Mouse (Mus musculus) myocyte (in vitro differentiated cells): ENCODE data around the gene Atf6. TPM values are rescaled to one million over a fixed set of nuclear protein-coding genes. Genes with fewer than 3 reads are reported as not detected.
A peak's percentile ranks its signal among the peaks of the same experiment; 100 is the strongest.

Source experiments
- H3K27me3 ChIP-seq: one replicate; pipeline ENCODE4 v1.6.1; 2011; ENCODE audit not compliant: control insufficient read depth, insufficient read depth, insufficient read length
- H3K36me3 ChIP-seq: one replicate; pipeline ENCODE4 v1.6.1; 2011; ENCODE audit not compliant: control insufficient read depth, insufficient read depth
- H3K4me2 ChIP-seq: one replicate; pipeline ENCODE4 v1.6.1; 2011; ENCODE audit warnings: low read depth, control low read depth
- H3K4me3 ChIP-seq: one replicate; pipeline ENCODE4 v1.5.1; 2011; ENCODE audit warnings: mild to moderate bottlenecking, control low read depth, moderate library complexity
- H3K79me2 ChIP-seq: one replicate; pipeline ENCODE4 v1.6.1; 2011; ENCODE audit not compliant: control insufficient read depth, insufficient read depth
- H3ac ChIP-seq: one replicate; pipeline ENCODE4 v1.6.1; 2011; ENCODE audit not compliant: control insufficient read depth, insufficient read length
- CEBPB ChIP-seq: IDR thresholded peaks from 2 replicates; pipeline ENCODE4 v1.6.1; 2011; ENCODE audit warnings: mild to moderate bottlenecking, moderate library complexity; ENCODE audit not compliant: poor library complexity, insufficient read depth, severe bottlenecking
- E2F4 ChIP-seq: IDR thresholded peaks from one replicate; pipeline ENCODE4 v1.6.1; 2011; ENCODE audit warnings: mild to moderate bottlenecking, control low read depth, moderate library complexity; ENCODE audit not compliant: insufficient read depth
- MAX ChIP-seq: IDR thresholded peaks from one replicate; pipeline ENCODE4 v1.6.1; 2011; ENCODE audit warnings: low read depth, mild to moderate bottlenecking, control low read depth
- MYOD1 ChIP-seq, 3 experiments: IDR thresholded peaks; one replicate each; pipeline ENCODE4 v1.6.1; 2011; ENCODE audit warnings: control low read depth in 2 of 3, low read depth in 2 of 3, mild to moderate bottlenecking in 2 of 3, moderate library complexity in 1 of 3; ENCODE audit not compliant: insufficient read length in 2 of 3, control insufficient read depth in 1 of 3
- MYOG ChIP-seq, 3 experiments: IDR thresholded peaks; one replicate each; pipeline ENCODE4 v1.6.1; 2011; ENCODE audit warnings: control low read depth in 2 of 3, low read depth in 2 of 3, mild to moderate bottlenecking in 2 of 3; ENCODE audit not compliant: insufficient read length in 2 of 3, control insufficient read depth in 1 of 3, insufficient read depth in 1 of 3
- POLR2A ChIP-seq: IDR thresholded peaks from one replicate; pipeline ENCODE4 v1.6.1; 2011; ENCODE audit warnings: low read depth, mild to moderate bottlenecking, control low read depth, moderate library complexity; ENCODE audit not compliant: insufficient read length
- POLR2AphosphoS2 ChIP-seq: IDR thresholded peaks from one replicate; pipeline ENCODE4 v1.6.1; 2011; ENCODE audit warnings: low read depth, control low read depth; ENCODE audit not compliant: insufficient read length
- REST ChIP-seq: IDR thresholded peaks from one replicate; pipeline ENCODE4 v1.6.1; 2011; ENCODE audit warnings: mild to moderate bottlenecking, control low read depth, moderate library complexity; ENCODE audit not compliant: insufficient read depth, insufficient read length
- SRF ChIP-seq: IDR thresholded peaks from one replicate; pipeline ENCODE4 v1.6.1; 2011; ENCODE audit warnings: low read depth; ENCODE audit not compliant: control insufficient read depth, insufficient read length
- TCF12 ChIP-seq: IDR thresholded peaks from one replicate; pipeline ENCODE4 v1.6.1; 2011; ENCODE audit warnings: mild to moderate bottlenecking, control low read depth; ENCODE audit not compliant: poor library complexity, insufficient read depth, severe bottlenecking
- TCF3 ChIP-seq: IDR thresholded peaks from one replicate; pipeline ENCODE4 v1.6.1; 2011; ENCODE audit warnings: low read depth, control low read depth; ENCODE audit not compliant: insufficient read length
- USF1 ChIP-seq: IDR thresholded peaks from one replicate; pipeline ENCODE4 v1.6.1; 2011; ENCODE audit warnings: low read depth, mild to moderate bottlenecking, control low read depth, moderate library complexity
- polyA plus RNA-seq: library from polyadenylated mRNA; unstranded; fragments of >200 nt; fragmentation: generic; extraction: Trizol; gene quantifications from one replicate; pipeline ENCODE4 v1.2.1, GENCODE M21; 2012; ENCODE audit warnings: missing spikeins

The Atf6 gene
- polyA plus RNA-seq, 1 experiment, result 40.2 TPM

DNA sequence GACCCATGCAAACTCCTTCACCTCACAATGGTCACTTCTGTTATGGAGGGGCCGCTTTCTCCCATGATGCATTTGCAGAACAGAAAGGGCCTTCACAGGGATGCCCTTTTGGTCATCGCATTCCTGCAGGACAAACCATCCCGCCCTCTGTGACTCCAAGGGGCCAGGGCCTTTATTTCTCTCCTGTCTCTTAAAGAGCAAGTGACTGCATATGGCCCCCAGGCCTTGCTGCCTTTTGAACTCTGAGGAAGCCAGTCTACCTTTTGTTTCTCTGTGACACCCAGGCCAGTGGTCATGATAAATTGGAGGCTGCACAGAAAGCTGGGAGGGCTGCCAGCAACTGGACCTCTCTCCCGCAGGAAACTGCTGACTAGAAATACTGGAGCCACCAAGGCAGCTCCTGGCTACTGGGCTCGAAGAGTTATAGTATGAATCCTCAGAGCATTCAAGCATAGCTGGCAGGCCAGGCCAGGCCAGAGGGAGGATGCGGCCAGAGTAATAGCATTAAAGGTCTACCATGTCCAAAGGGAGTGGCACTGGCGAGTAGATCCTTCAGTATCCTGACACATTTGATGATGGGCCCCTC is 169.7 kb downstream of the Atf6 start:
- H3K4me2 ChIP-seq, result no peak overlapping the region
- no peak for TF ChIP-seq MAX
- TF ChIP-seq SRF, result no peak
- TF ChIP-seq E2F4, result no peak
- TF ChIP-seq POLR2A, result no peak
- no peak for TF ChIP-seq CEBPB
- no peak overlapping the region for H3K4me3 ChIP-seq
- no peaks in the 10 kb centered on the region for H3K36me3 ChIP-seq
- no peaks in the 10 kb centered on the region for H3K27me3 ChIP-seq
- no peak overlapping the region for H3ac ChIP-seq
- H3K79me2 ChIP-seq, result no peaks in the 10 kb centered on the region

DNA sequence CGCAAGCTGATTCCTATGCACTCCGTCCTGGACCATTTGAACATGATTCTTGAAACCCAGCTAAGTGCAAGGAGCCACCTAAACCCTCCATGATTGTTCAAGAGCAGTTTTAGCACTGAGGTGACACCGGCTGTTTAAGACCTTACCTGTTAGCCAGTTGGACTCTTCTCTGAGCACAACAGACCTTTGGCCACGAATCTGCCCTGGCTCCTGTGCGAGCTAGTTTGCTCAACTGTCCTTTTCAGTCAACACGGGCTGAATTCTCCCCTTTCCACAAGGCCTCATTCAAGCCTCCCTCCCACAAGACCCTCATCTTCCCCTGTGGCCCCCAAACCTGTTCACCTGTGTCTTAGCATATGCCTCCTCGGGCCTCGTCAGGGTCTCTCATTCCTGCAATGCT is 170.6 kb downstream of the Atf6 start:
- TF ChIP-seq MYOD1 (IDR thresholded peaks at IDR 0.05; ENCODE audit: control insufficient read depth in 1 of 3, insufficient read length in 2 of 3, low read depth in 2 of 3) (no peak), E2F4 (no peak), MYOG (IDR thresholded peaks at IDR 0.05; ENCODE audit: control insufficient read depth in 1 of 3, insufficient read depth in 1 of 3, insufficient read length in 2 of 3, low read depth in 2 of 3) (no peak), TCF12 (no peak), TCF3 (no peak), POLR2AphosphoS2 (no peak), MAX (no peak), POLR2A (no peak), CEBPB (no peak), SRF (no peak), REST (no peak), USF1 (no peak)
- H3K36me3 ChIP-seq, result no peaks in the 10 kb centered on the region
- H3K27me3 ChIP-seq, result no peaks in the 10 kb centered on the region
- H3K79me2 ChIP-seq, result no peaks in the 10 kb centered on the region
- H3ac ChIP-seq, result no peak overlapping the region
- H3K4me2 ChIP-seq, result no peak overlapping the region
- H3K4me3 ChIP-seq, result no peak overlapping the region

DNA sequence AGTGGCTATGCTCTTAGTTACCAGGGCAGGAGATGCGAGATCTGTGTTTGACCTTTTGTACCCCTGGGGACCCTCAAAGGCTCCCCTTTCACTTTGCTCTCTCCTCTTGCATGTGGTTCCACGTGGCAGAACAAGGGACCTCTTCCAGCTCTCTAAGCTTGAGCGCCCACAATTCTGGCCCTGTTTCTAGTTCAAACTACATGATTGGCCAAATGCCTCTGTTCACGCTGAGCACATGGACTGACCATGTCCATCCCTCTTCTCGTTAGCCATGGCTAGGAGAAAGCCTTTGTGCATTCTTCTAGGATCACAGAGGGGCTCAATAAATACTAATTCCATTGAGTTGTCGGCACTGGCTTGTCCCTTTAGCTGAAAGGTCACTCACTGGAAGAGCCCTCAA is 172.2 kb downstream of the Atf6 start:
- no peaks in the 10 kb centered on the region for H3K27me3 ChIP-seq
- no peak overlapping the region for H3ac ChIP-seq
- no peaks in the 10 kb centered on the region for H3K36me3 ChIP-seq
- no peak overlapping the region for H3K4me3 ChIP-seq
- no peaks in the 10 kb centered on the region for H3K79me2 ChIP-seq
- TF ChIP-seq POLR2AphosphoS2, result no peak
- TF ChIP-seq USF1, result no peak
- no peak for TF ChIP-seq MAX
- TF ChIP-seq MYOD1 (IDR thresholded peaks at IDR 0.05; ENCODE audit: control insufficient read depth in 1 of 3, insufficient read length in 2 of 3, low read depth in 2 of 3), result no peak
- TF ChIP-seq SRF, result no peak
- TF ChIP-seq POLR2A, result no peak
- no peak for TF ChIP-seq CEBPB
- TF ChIP-seq MYOG (IDR thresholded peaks at IDR 0.05; ENCODE audit: control insufficient read depth in 1 of 3, insufficient read depth in 1 of 3, insufficient read length in 2 of 3, low read depth in 2 of 3), result no peak
- H3K4me2 ChIP-seq, result no peak overlapping the region

DNA sequence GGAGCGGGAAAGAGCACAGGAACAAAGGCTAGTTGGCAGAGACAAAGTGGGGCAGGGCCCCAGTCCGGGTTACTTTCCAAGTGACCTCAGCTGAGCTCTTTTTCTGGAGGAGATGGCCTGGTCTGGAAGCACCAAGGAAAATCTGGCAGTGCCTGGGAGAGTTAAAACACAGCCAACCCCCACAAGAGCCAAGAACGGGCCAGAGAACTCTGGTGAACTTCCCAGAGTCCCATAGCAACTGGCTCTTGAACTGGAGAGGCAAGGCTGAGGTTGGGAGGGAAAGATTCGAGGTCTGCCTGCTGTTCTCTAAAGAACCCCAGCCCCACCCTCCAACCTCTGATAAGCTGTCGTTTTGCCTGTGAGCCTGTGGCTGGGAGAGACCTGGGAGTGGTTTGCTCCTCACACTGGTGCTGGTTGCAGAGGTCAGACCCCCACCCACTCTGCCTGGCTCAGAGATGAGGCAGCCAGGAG is 172.7 kb downstream of the Atf6 start:
- Histone ChIP-seq H3ac (no peak overlapping the region), H3K27me3 (no peaks in the 10 kb centered on the region), H3K4me2 (no peak overlapping the region), H3K79me2 (no peaks in the 10 kb centered on the region), H3K4me3 (no peak overlapping the region), H3K36me3 (no peaks in the 10 kb centered on the region)
- TF ChIP-seq MYOG (IDR thresholded peaks at IDR 0.05; ENCODE audit: control insufficient read depth in 1 of 3, insufficient read depth in 1 of 3, insufficient read length in 2 of 3, low read depth in 2 of 3) (no peak), MYOD1 (IDR thresholded peaks at IDR 0.05; ENCODE audit: control insufficient read depth in 1 of 3, insufficient read length in 2 of 3, low read depth in 2 of 3) (no peak), MAX (no peak), REST (no peak), USF1 (no peak), POLR2AphosphoS2 (no peak), CEBPB (no peak), SRF (no peak), POLR2A (no peak), TCF3 (no peak), TCF12 (no peak), E2F4 (no peak)

DNA sequence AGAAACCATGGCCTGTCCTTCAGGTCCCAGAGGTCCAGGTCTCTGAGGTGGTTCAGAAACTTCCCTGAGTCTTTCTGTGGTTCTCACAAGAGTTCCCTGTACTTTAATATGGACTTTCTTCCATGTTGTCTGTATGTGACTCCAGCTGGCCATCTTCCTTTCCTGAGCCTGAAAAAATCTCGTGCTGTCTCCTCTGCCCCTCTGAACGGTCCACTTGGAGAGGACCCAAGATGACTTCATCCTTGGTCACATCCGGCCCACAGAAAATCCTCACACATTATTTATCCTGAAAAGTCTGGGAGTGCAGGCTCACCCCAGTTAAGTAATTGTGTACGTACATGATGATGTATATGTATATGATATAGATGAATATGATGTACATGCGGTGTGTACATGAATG is 176.3 kb downstream of the Atf6 start:
- no peak for TF ChIP-seq MYOG (IDR thresholded peaks at IDR 0.05; ENCODE audit: control insufficient read depth in 1 of 3, insufficient read depth in 1 of 3, insufficient read length in 2 of 3, low read depth in 2 of 3)
- no peak for TF ChIP-seq E2F4
- no peak for TF ChIP-seq POLR2A
- no peak for TF ChIP-seq TCF3
- 0 out of 2 replicates have a peak, but pooled peaks have one; percentile 5 for TF ChIP-seq CEBPB
- TF ChIP-seq REST, result no peak
- TF ChIP-seq TCF12, result no peak
- TF ChIP-seq USF1, result no peak

More for the DNA sequence above, 176.3 kb downstream of the Atf6 start:
- peak overlapping the region; percentile 46 for H3K4me2 ChIP-seq
- H3K36me3 ChIP-seq, result no peaks in the 10 kb centered on the region
- H3K27me3 ChIP-seq, result no peaks in the 10 kb centered on the region
- no peaks in the 10 kb centered on the region for H3K79me2 ChIP-seq
- H3ac ChIP-seq, result no peak overlapping the region
- H3K4me3 ChIP-seq, result no peak overlapping the region
